Mouse (Mus musculus) limb, embryonic 14.5 days (tissue): ENCODE measurements around the gene Zfp667. TPM values are rescaled to one million over a fixed set of nuclear protein-coding genes. Genes with fewer than 3 reads are reported as not detected.

Experiments used
- ATAC-seq: fragments of 200-750 bp; cut with Nextera tagmentation; 2 replicates; pipeline ENCODE4 v1.8.0; 2017; ENCODE audit warnings: low read depth, moderate number of reproducible peaks, moderate TSS enrichment; ENCODE audit not compliant: low FRiP score
- DNase-seq: peaks from one replicate; pipeline ENCODE4 v3.0.0-alpha.2; 2015; ENCODE audit warnings: low spot score
- H3K27ac ChIP-seq: fragments of 300-500 bp; sonication (generic); replicated peaks from 2 replicates; pipeline ENCODE4 v1.5.1; 2014; ENCODE audit warnings: low read depth, mild to moderate bottlenecking, low read length, moderate library complexity, mixed read lengths
- H3K27me3 ChIP-seq: fragments of 300-500 bp; sonication (generic); 2 replicates; pipeline ENCODE4 v1.6.1; 2014; ENCODE audit warnings: low read length, mixed read lengths; ENCODE audit not compliant: control insufficient read depth, insufficient read depth
- H3K36me3 ChIP-seq: fragments of 300-500 bp; sonication (generic); 2 replicates; pipeline ENCODE4 v1.6.1; 2014; ENCODE audit warnings: mild to moderate bottlenecking, low read length, moderate library complexity, mixed read lengths; ENCODE audit not compliant: control insufficient read depth, insufficient read depth
- H3K4me1 ChIP-seq: fragments of 300-500 bp; sonication (generic); 2 replicates; pipeline ENCODE4 v1.6.1; 2014; ENCODE audit warnings: antibody characterized with exemption, low read length, mixed read lengths; ENCODE audit not compliant: control insufficient read depth, insufficient read depth
- H3K4me2 ChIP-seq: fragments of 300-500 bp; sonication (generic); replicated peaks from 2 replicates; pipeline ENCODE4 v1.6.1; 2014; ENCODE audit warnings: low read depth, mild to moderate bottlenecking, low read length, moderate library complexity; ENCODE audit not compliant: severe bottlenecking
- H3K4me3 ChIP-seq: fragments of 300-500 bp; sonication (generic); replicated peaks from 2 replicates; pipeline ENCODE4 v1.5.1; 2014; ENCODE audit warnings: low read length
- H3K9ac ChIP-seq: fragments of 300-500 bp; sonication (generic); 2 replicates; pipeline ENCODE4 v1.6.1; 2014; ENCODE audit warnings: mild to moderate bottlenecking, low read depth, low read length, moderate library complexity; ENCODE audit not compliant: severe bottlenecking
- H3K9me3 ChIP-seq: fragments of 300-500 bp; sonication (generic); 2 replicates; pipeline ENCODE4 v1.6.1; 2016; ENCODE audit warnings: low read length; ENCODE audit not compliant: control insufficient read depth
- POLR2A ChIP-seq: fragments of 200-500 bp; IDR thresholded peaks from 2 replicates; pipeline ENCODE4 v1.8.0; 2012; ENCODE audit warnings: inconsistent platforms, mild to moderate bottlenecking, moderate library complexity, borderline replicate concordance; ENCODE audit not compliant: insufficient read depth, insufficient read length; ENCODE audit errors: extremely low read depth
- WGBS: fragments of 180-500 bp; shearing (Covaris S2); extraction: QIAGEN DNeasy Blood & Tissue Kit; methylation state at CpG from one replicate; pipeline ENCODE4 v1.1.7; 2014; 5-methylcytosine and 5-hydroxymethylcytosine counted together
- polyA plus RNA-seq, 2 experiments: library from polyadenylated mRNA; depleted of rRNA in 1 of 2; stranded (reverse) in 1 of 2; unstranded in 1 of 2; fragments of >200 nt; fragmentation: Nextera tagmentation in 1 of 2; extraction: Ambion mirVana in 1 of 2; gene quantifications; 2 replicates each; pipeline versions ENCODE4 v1.2.1 to v1.2.3; 2012 to 2014

Gene Zfp667
- polyA plus RNA-seq, 2 experiments, result 4.7 to 8.5 TPM

GRCm38 (mm10) chr7:6262984-6263383 lies 23.4 kb upstream of the Zfp667 start:
- H3K27ac ChIP-seq, result no peak overlapping the region
- WGBS, result 88% methylated on average over 4 of the region's 4 CpGs
- no peak for DNase-seq
- H3K4me2 ChIP-seq, result no peak overlapping the region
- no peaks in the 10 kb centered on the region for H3K36me3 ChIP-seq
- no peaks in the 10 kb centered on the region for H3K27me3 ChIP-seq
- TF ChIP-seq POLR2A, result no peak
- H3K4me1 ChIP-seq, result no peaks in the 10 kb centered on the region
- no peak overlapping the region for H3K4me3 ChIP-seq
- no peak for ATAC-seq
- no peak overlapping the region for H3K9ac ChIP-seq
- H3K9me3 ChIP-seq, result no peaks in the 10 kb centered on the region

DNA sequence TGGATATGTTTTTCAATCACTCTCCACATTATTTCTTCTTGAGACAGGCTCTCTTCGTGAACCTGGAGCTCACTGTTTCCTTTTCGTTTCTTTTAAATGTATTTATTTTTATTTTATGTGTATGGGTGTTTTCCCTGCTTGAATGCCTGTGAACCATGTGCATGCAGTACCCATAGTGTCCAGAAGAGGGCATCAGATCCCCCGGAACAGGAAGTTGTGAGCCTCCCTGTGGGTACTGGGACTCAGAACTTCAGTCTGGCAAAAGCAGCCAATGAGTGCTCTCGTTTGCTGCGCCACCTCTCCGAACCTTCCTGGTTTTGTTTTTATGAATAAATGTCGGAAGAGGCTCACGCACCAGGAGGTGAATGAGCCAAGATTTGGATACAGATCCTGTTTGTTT lies 20.7 kb upstream of the Zfp667 start:
- Histone ChIP-seq H3K4me2 (no peak overlapping the region), H3K4me3 (no peak overlapping the region), H3K9me3 (no peaks in the 10 kb centered on the region), H3K4me1 (no peaks in the 10 kb centered on the region), H3K27me3 (no peaks in the 10 kb centered on the region), H3K27ac (no peak overlapping the region), H3K36me3 (no peaks in the 10 kb centered on the region), H3K9ac (no peak overlapping the region)
- no peak for TF ChIP-seq POLR2A
- DNase-seq (no peak), ATAC-seq (no peak)
- 67% methylated on average over 8 of the region's 8 CpGs for WGBS

DNA sequence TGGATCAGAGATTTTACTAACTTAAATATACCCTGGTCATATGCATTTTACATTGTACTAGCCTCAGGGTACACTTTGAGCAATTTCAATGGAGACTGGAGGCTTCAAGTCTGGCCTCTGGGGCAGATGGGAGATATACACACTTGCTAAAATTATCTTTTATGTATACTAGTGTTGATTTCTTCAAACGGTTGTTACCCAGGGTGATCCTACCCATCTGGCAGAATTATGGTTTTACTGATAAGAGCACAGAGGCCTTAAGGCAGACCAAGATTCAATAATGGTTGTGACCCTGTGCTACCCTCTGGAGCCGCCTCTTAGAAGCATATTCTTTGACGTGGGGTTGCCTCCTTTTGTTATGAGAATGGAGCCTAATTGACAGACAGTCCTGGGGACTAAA lies 8.5 kb upstream of the Zfp667 start:
- Histone ChIP-seq H3K27ac (no peak overlapping the region), H3K9me3 (no peaks in the 10 kb centered on the region), H3K4me2 (no peak overlapping the region), H3K27me3 (no peaks in the 10 kb centered on the region), H3K36me3 (no peaks in the 10 kb centered on the region), H3K9ac (no peak overlapping the region), H3K4me1 (no peaks in the 10 kb centered on the region), H3K4me3 (no peak overlapping the region)
- 45% methylated on average over 3 of the region's 3 CpGs for WGBS
- no peak for TF ChIP-seq POLR2A
- DNase-seq (no peak), ATAC-seq (no peak)

DNA sequence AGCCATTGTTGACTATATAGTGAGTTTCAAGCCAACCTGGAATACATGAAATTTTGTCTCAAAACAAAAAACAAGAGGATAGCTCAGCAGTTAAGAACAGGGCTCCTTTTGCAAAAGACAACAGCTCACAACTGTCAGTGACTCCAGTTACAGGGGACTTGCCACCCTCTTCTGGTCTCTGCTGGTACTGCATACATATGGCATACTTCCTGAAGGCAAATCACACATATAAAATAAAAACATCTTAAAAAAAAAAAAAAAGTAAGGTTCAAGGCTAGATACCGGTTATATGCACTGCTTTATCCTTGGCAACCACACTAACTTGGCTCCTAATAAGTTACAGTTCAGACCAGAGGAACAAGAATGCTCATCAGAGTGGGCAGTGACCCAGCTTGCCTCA lies 3.6 kb upstream of the Zfp667 start:
- Histone ChIP-seq H3K9ac (no peak overlapping the region), H3K4me2 (peak overlapping the region; percentile 55), H3K9me3 (no peaks in the 10 kb centered on the region), H3K36me3 (no peaks in the 10 kb centered on the region), H3K27ac (peak overlapping the region; percentile 79; the same call in 1 of the 2 replicates), H3K4me1 (peaks cover 6% of the 10 kb centered on the region; the same call in 1 of the 2 replicates), H3K27me3 (no peaks in the 10 kb centered on the region), H3K4me3 (peak overlapping the region; percentile 47)
- no peak for TF ChIP-seq POLR2A
- 3% methylated on average over 1 of the region's 1 CpGs for WGBS
- ATAC-seq (no peak), DNase-seq (peak; percentile 90)

GRCm38 (mm10) chr7:6283451-6284075 lies 2.8 kb upstream of the Zfp667 start:
- peaks cover 6% of the 10 kb centered on the region; the same call in 1 of the 2 replicates for H3K4me1 ChIP-seq
- H3K9ac ChIP-seq, result peak overlapping the region; percentile 51
- WGBS, result 1% methylated on average over 23 of the region's 23 CpGs
- TF ChIP-seq POLR2A, result 0 out of 2 replicates have a peak, but pooled peaks have one; percentile 9
- H3K9me3 ChIP-seq, result no peaks in the 10 kb centered on the region
- H3K4me2 ChIP-seq, result peak overlapping the region; percentile 55
- H3K4me3 ChIP-seq, result peak overlapping the region; percentile 47
- peak overlapping the region; percentile 79 for H3K27ac ChIP-seq
- DNase-seq (peak; percentile 92), ATAC-seq (peak; percentile 74)
- H3K36me3 ChIP-seq, result no peaks in the 10 kb centered on the region
- H3K27me3 ChIP-seq, result no peaks in the 10 kb centered on the region
